Mouse (Mus musculus): ENCODE results near the gene Sdk2.

The Sdk2 gene

GRCm38 (mm10) chr11:113991886-113992285, 75.0 kb downstream of the Sdk2 start:
- no peak for DNase-seq (ENCODE audit: low spot score)

- no peak for DNase-seq (ENCODE audit: low spot score)
These were observed 76.4 kb downstream of the Sdk2 start for GRCm38 (mm10) chr11:113990466-113990865.

GRCm38 (mm10) chr11:113990065-113990464, 76.8 kb downstream of the Sdk2 start:
- no peak for DNase-seq (ENCODE audit: low spot score)

DNA sequence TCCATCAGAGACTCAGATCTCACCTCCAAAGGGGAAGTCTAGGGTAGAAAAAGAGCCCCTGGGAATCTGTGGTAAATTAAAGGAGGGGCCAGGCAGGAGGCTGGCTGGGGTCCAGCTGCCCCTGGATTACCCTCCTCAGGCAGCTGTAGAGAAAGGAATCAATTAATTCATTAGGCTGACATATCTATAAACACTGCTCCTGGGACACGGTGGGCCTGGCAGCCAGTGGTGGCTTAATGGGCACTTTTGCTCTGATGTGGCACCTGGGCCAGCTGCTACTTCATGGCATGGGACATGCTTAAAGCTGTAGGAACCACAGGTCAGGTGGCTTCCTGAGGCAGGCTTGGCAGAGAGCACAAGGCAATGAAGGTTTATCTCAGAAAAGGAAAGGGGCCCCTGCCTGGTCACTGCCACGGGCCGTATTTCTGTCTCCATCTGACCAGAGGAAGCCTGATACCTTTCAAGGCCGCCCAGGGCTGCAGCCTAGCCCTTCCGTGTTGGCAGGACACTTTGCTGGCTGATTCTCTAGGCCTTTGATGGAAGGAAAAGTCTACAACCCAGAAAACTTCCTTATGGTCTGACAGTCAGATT, 80.9 kb downstream of the Sdk2 start:
- DNase-seq (ENCODE audit: low spot score), result no peak

DNA sequence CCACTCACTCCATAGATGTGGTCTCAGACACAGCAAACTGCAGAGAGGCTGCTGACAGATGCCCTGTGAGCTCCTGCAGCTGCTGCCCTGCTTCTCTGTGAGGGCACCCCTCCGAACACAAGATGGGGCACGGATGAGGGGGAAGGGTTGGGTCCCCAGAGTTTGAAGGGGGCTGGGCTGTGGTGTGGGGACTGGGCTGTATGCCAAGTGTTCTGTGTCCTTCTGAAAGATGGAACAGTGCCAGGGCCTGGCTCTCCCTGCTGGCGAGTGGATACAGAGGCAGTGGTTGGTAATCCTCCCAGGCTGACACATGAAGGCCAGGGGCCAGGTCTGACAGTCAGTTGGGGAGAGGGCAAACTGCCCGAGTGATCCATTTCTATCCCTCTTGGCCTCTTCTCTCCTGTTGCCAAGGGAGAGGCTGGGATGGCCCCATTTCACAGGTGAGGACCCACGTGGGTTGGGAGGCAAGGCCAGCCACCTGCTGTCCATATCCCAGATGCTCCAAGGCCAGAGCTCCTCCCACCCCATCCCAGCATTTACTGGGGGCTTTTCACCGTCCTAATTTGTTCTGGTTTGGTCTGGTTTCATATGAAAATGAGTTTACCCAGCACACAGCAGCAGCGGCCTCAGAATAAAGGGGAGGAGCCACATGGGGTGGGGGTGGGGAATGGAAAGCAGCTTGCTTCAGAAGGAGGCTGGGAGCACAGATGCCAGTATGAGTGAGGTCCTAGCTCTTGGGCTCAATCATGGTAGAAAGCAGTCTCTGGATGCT, 84.9 kb downstream of the Sdk2 start:
- no peak for DNase-seq (ENCODE audit: low spot score)

DNA sequence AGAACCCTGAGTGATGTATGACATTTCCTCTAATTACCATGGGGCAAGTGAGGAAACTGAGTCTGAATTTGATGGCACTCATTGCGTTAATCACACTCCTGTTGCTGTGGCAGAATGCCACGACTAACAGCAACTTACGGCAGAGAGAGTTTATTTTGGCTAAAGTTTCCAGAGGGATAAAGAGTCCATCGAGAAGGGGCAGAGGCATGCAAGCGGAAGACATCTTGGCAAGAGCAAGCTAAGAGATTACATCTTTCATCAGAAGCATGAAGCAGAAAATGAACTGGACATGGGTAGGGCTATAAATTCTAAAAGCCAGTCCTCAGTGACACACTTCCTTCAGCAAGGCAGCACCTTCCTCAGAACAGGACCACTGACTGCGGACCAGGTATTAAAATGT, 85.8 kb downstream of the Sdk2 start:
- DNase-seq (ENCODE audit: low spot score), result no peak

DNA sequence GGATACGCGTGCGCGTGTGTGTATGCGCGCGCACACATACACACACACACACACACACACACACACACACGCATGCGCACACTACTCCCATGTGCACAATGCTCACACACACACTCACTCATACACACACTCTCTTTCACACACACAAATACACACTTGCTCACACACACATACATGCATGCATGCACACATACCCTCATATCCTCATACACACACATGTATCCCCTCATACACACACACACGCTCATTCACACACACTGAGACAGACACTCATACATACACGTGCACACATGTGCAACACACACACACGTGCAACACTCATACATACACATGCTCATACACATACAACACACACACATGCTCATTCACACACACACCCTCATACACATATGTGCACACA, 88.5 kb downstream of the Sdk2 start:
- DNase-seq (ENCODE audit: low spot score), result no peak

DNA sequence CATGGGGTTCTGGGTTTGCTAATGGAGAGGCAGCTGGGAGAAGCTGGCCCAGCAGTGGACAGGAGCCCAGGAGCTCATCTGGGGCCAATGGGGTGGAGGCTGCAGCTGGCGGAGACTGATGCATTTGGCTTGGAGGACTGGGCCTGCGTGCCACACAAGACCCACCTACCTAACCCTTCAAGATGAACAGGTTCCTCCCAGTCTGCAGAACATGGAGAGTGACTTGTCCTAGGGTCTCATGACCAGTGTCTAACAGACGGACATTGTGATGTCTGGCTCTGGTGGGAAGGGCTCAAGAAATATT, 91.2 kb downstream of the Sdk2 start:
- no peak for DNase-seq (ENCODE audit: low spot score)

DNA sequence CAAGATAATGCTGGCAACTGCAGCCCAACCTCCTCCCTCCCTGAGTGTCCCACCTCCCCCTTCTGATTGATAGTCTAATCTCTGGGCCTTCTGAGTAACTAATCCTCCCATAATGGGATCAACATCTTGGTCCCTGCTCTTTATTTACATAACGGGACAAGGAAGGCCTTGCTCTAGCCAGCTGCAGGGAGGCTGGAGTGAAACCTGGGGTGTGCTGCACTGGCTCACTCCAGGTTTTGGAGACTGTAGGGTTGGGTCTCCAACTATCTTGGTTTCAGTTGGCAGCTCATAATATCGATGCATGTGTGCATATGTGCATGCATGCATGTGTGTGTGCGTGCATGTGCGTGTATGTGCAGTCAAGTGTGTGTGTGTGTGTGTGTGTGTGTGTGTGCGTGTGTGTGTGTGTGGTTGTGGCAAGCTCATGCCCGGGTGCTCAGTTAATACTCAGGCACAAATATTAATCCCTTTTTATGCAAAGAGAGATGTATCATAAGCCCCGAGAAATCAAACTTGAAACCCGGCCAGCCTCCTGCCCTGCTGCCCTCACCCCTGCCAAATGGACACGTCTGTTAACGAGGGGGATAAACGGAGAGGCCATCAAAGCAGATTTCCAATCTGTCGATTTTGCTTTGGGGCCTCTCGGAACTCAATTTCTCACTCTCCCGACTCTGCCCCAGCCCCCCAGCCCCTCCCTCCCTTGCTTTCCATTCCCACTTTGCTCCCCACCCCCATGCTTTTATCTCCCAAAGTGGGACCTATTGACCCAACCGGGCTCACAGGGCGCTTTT, 91.8 kb downstream of the Sdk2 start:
- DNase-seq (ENCODE audit: low spot score), result no peak

DNA sequence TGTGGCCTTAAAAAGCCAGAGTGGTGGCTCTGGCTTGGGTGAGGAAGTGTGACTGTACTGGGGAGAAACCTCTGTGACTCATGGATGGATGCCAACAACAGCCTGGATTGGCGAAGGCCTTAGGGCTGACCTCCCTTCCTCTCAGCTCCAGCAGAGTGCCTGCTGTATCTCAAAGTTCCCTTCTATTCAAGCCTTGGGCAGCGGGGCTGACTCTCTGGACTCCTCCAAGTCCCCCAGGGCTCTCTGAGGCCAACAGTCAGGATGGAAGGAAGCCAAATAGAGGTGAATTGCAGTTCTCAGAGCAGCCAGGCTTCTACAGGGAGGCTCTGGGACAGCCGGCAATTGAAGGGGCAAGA, 94.4 kb downstream of the Sdk2 start:
- DNase-seq (ENCODE audit: low spot score), result no peak

DNA sequence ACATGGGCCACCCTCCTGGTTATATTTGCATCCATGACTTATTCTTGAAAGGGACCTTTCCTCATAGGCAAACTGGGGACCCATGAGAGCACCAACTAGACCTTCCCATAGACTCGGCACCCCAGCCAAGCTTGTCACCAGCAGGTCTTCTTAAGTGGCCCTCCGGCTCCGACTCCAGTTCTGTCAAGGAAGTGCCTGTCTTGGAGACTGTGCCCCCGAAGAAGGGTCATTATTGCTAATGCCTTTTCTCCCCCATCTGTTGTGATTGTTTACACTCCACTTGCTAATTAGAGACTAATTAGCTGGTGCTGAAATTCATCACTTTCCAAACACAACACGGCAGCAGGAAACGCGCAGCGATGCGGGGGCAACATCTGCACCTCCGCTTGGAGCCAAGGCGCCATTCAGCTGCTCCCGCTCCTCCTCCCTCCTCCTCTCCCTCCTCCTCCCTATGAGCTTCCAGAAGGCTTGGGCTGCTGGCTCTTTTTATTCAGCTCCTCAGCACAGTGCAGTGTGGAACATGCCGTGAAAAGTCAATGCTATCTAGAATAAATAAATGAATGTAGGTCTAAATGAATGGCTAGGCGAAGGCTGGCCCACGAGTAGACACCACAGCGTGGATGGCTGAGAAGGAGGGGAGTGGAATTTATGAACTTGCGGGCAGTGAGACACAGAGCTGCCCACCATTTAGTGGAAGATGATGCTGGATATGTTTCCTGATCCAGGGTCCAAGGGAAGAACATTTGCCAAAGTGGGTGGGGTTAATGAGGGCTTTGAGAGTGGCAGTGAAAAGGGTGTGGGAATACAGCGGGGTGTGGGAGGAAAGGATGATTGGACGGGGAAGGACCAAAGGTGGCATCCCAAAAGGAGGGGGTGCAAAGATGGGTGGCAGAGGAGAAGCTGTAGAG, 95.0 kb downstream of the Sdk2 start:
- DNase-seq (ENCODE audit: low spot score), result no peak

GRCm38 (mm10) chr11:113970026-113970425, 96.8 kb downstream of the Sdk2 start:
- DNase-seq (ENCODE audit: low spot score), result no peak

DNA sequence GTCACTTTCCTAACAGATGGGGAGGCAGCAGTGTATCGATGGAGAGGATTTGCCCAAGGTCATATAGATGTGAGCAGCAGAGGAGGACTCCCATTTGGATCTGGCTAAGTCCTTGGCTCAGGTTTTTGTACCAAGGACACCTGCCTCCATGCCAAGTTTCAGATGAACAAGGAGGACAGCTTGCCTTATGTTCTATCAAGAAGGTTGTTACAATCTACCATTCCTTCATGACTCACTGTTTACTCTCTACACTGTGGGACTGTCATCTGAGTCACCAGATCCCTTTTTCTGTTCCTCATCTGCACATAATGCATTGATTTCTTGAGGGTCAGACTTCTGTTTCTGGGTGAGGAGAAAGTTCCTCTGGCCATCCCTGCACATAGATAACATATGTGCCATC, 101.6 kb downstream of the Sdk2 start:
- no peak for DNase-seq (ENCODE audit: low spot score)

DNA sequence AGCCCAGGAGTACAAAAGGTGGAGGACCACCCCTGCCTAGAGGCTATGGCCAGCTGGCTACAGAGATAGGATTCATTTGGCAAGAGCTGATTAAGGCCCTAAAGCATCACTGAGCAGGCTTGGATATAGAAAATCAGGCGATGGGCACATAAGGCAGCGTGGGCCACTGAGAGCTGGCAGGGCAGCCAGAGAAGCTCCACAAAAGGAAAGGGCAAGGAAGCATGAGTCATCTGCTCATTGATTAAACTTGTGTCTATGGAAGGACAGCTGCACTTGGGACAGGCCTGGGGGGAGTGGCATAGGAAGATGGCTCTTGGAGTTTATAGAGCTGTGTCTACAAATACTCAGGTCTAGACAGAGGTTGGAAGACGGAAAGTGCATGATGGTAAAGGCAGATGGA, 104.1 kb downstream of the Sdk2 start:
- no peak for DNase-seq (ENCODE audit: low spot score)

DNA sequence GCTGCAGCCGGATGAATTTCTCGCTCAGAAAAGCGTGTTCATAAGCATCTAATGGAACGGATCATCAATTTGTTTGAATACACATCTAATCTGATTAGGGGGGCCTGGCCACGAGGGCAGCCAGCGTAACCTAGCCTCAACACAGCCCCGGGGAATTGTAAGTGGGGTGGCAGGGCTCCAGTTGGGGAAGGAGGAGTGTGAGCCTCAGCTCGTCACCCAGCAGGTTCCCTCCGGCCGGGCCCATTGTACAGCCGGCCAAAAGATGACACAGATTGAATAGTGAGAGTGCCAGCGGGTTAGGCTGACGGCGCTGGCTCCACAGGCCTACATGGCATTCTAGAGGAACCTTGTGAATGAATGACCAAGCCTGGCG, 115.2 kb downstream of the Sdk2 start:
- no peak for DNase-seq (ENCODE audit: low spot score)

DNA sequence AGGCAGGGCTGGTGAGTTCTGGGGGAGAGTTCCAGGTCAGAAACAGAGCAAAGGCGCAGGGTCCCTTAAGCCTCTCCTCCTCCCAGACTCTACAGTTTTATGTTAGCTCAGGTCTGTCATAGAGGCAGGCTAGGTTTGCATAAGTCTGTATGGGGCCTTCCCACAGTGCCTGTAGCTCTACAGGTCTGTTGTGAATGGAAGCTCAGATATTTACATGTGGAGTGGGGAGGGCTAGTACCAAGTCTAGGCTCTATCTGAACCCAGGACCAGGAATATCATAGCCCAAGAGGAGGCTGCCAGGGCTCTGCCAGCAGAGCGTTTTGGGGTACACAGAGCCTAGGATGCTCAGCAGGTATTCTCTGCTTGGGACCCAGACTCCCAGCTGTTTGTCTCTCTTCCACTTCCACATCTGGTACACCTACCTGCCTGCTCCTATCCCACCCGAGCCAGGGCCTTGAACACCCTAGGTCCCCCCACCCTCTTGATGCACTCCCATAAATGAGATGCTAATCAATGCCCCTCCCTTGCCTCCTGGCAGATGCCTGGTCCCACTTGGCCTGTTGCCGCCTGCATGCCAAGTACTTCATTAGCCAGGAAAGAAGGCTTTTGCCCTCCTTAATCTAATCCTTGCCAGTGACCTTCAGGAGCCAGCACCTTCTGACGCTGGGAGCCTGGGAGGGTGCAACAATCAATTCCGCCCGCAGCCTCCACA, 115.8 kb downstream of the Sdk2 start:
- DNase-seq (ENCODE audit: low spot score), result no peak

- no peak for DNase-seq (ENCODE audit: low spot score)
These were observed 118.2 kb downstream of the Sdk2 start for GRCm38 (mm10) chr11:113948676-113949075.

DNA sequence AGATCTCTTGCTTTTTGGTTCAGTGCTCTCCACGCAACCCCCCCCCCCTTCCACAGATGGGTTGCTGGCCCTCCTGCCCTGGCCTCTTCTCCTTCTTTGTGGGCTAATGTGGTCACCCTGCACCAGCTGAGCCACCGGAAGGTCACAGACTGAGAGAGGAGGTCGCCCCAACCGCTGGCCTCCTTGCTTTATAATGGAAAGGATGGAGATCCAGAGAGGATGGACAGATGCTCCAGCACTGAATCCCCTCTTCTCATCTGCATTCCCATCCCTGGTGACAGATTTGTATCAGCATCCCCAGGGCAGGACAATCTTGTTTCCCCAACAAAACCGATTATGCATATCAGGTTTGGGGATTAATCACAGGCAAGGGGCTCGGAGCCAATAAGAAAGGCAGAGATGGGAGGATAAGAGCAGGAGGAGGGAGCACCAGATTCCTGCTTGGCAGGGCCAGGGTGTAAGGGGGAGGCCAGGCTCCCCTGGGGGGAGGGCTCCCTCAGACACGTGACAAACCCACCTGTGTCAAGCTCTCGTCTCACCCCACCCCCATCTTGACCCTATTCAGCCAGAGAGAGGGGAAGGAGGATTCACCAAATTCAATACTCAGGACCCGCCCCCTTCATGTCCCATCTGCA, 124.6 kb downstream of the Sdk2 start:
- DNase-seq (ENCODE audit: low spot score), result no peak

DNA sequence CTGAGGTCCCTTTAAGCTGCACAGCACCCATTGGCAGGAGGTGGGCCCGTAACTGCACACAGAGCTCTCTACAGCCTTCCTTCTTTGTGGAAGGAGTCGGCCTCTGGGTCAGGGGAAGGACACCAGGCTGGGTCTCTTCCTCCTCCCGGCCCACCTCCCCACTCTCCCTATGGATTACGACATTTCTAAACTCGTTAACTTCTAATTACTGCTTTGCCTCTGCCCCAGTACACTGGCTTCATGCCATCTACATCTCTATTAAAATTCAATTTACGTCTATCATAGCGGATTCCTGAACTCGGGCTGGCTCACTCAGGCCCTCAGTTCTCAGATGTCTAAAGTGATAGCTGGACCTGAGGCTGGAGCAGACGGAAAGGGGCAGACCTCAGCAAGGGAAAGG, 133.2 kb downstream of the Sdk2 start:
- no peak for DNase-seq (ENCODE audit: low spot score)

DNA sequence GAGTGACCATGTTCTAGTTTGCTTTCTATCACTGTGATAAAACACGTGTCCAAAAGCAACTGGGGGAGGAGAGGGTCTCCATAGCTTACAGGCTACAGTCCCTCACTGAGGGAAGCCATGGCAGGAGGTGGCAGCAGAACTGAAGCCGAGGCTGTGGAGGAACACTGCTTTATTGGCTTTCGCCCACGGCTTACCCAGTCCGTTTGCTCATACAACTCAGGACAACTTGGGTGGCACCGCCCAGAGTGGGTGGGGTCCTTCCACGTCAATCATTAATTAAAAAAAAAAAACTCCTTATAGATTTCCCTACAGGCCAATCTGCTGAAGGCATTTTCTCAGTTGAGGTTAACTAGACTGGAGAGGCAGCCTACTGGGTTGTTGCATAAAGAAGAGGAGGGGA, 133.9 kb downstream of the Sdk2 start:
- no peak for DNase-seq (ENCODE audit: low spot score)

DNA sequence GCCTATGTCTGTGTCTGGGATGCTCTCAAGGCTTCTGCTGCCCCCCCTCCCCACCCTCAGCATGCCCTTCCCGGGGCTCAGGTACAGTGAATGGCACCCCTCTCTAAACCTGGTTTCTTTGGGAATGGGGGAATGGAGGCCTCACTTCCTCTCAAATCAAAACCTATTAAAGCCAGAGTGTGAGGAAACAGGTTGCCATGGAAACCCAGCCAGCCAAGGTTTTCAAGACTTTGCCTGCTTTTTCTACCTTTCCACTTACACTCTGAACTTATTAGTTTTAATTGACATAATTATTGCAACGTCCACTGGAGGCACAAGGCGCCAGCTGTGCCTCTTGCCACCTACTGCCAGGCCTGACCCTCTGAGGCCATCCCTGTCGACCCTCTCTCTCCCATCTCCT, 135.1 kb downstream of the Sdk2 start:
- DNase-seq (ENCODE audit: low spot score), result no peak

Data from adipocyte (in vitro differentiated cells).